Mouse (Mus musculus) G1E (cell line): ENCODE results near the gene Adam1b. TPM values are rescaled to one million over a fixed set of nuclear protein-coding genes. Genes with fewer than 3 reads are reported as not detected.
"Not testable (repeated sequence)": the region's sequence is repeated elsewhere in the genome, so short reads cannot be mapped to it uniquely, and the experiment has no call there.

Source experiments
- ATAC-seq: 2 replicates; pipeline ENCODE4 v1.8.0; 2016; ENCODE audit warnings: mild to moderate bottlenecking; ENCODE audit not compliant: insufficient number of reproducible peaks, poor library complexity, low FRiP score, severe bottlenecking; ENCODE audit errors: extremely low read depth
- DNase-seq: peaks from one replicate; pipeline ENCODE4 v3.0.0; 2012; ENCODE audit warnings: low spot score
- H3K27me3 ChIP-seq: 2 replicates; pipeline ENCODE4 v1.6.1; 2012; ENCODE audit warnings: mild to moderate bottlenecking, low read length, inconsistent platforms; ENCODE audit not compliant: insufficient read depth
- H3K36me3 ChIP-seq: replicated peaks from 2 replicates; pipeline ENCODE3; 2012; ENCODE audit warnings: mild to moderate bottlenecking, inconsistent platforms
- H3K4me1 ChIP-seq: 2 replicates; pipeline ENCODE4 v1.6.1; 2012; ENCODE audit warnings: low read depth, low read length, inconsistent platforms, mixed read lengths; ENCODE audit not compliant: insufficient read depth
- H3K4me3 ChIP-seq: 2 replicates; pipeline ENCODE4 v1.5.1; 2012; ENCODE audit warnings: low read depth, mild to moderate bottlenecking, inconsistent platforms, low read length, moderate library complexity, mixed read lengths
- H3K9me3 ChIP-seq: replicated peaks from 2 replicates; pipeline ENCODE4 v1.6.1; 2012; ENCODE audit warnings: inconsistent platforms
- CTCF ChIP-seq: IDR thresholded peaks from 2 replicates; pipeline ENCODE4 v1.5.1; 2012; ENCODE audit warnings: low read depth, low read length, inconsistent platforms, mixed read lengths
- GATA1 ChIP-seq: IDR thresholded peaks from 2 replicates; pipeline ENCODE4 v1.6.1; 2012; ENCODE audit warnings: borderline replicate concordance, low read length, inconsistent platforms, mixed read lengths
- GATA2 ChIP-seq: IDR thresholded peaks from 2 replicates; pipeline ENCODE4 v1.6.1; 2012; ENCODE audit warnings: low read depth, low read length, inconsistent platforms, borderline replicate concordance
- POLR2AphosphoS5 ChIP-seq: IDR thresholded peaks from 2 replicates; pipeline ENCODE4 v1.6.1; 2012; ENCODE audit warnings: low read depth, low read length, inconsistent platforms; ENCODE audit not compliant: insufficient replicate concordance
- TAL1 ChIP-seq: conservative IDR thresholded peaks from 2 replicates; pipeline ENCODE4 v1.6.1; 2012; ENCODE audit warnings: low read depth, low read length, inconsistent platforms, mixed read lengths
- polyA plus RNA-seq: library from polyadenylated mRNA; stranded (reverse); fragments of >175 nt; gene quantifications from 2 replicates; pipeline ENCODE4 v1.2.3, GENCODE M21; 2012
- total RNA-seq, 2 experiments: library from RNA; stranded (forward) in 1 of 2; stranded (reverse) in 1 of 2; fragments of 200-1000 nt in 1 of 2; fragments of >200 nt in 1 of 2; fragmentation: Nextera tagmentation in 1 of 2; gene quantifications; 2 replicates each; pipeline ENCODE4 v1.2.3; 2014 to 2017

Gene Adam1b
- total and polyA plus RNA-seq, 3 experiments: not detected

GRCm38 (mm10) chr5:121534521-121534920, 31.3 kb upstream of the Adam1b start:
- DNase-seq: no peak
- no peak; the same call in 1 of the 2 replicates for ATAC-seq
- H3K27me3 ChIP-seq: no peaks in the 10 kb centered on the region
- H3K4me1 ChIP-seq: peaks cover 8% of the 10 kb centered on the region; the same call in 1 of the 2 replicates
- H3K4me3 ChIP-seq: no peak overlapping the region
- no peak for TF ChIP-seq POLR2AphosphoS5
- TF ChIP-seq TAL1: no peak
- TF ChIP-seq GATA2: no peak
- no peak for TF ChIP-seq GATA1
- TF ChIP-seq CTCF: no peak; the same call in 1 of the 2 replicates
- peaks cover 97% of the 10 kb centered on the region for H3K36me3 ChIP-seq
- H3K9me3 ChIP-seq: no peaks in the 10 kb centered on the region

GRCm38 (mm10) chr5:121526961-121527360, 23.7 kb upstream of the Adam1b start:
- TF ChIP-seq GATA2 (no peak), TAL1 (no peak), CTCF (no peak), POLR2AphosphoS5 (no peak), GATA1 (no peak)
- ATAC-seq: no peak
- H3K9me3 ChIP-seq: no peaks in the 10 kb centered on the region

GRCm38 (mm10) chr5:121526526-121526925, 23.3 kb upstream of the Adam1b start:
- ATAC-seq: no peak
- H3K4me3 ChIP-seq: no peak overlapping the region

More at GRCm38 (mm10) chr5:121526961-121527360, 23.7 kb upstream of the Adam1b start:
- Histone ChIP-seq H3K36me3 (peaks cover 87% of the 10 kb centered on the region), H3K4me3 (no peak overlapping the region), H3K4me1 (no peaks in the 10 kb centered on the region), H3K27me3 (no peaks in the 10 kb centered on the region)
- no peak for DNase-seq

GRCm38 (mm10) chr5:121525774-121526450, 22.7 kb upstream of the Adam1b start:
- Histone ChIP-seq H3K27me3 (no peaks in the 10 kb centered on the region), H3K9me3 (no peaks in the 10 kb centered on the region), H3K4me3 (no peak overlapping the region), H3K4me1 (no peaks in the 10 kb centered on the region), H3K36me3 (peaks cover 87% of the 10 kb centered on the region)
- TF ChIP-seq POLR2AphosphoS5 (no peak), GATA2 (no peak), TAL1 (no peak), GATA1 (no peak), CTCF (no peak)
- no peak for DNase-seq
- ATAC-seq: no peak

More at GRCm38 (mm10) chr5:121526526-121526925, 23.3 kb upstream of the Adam1b start:
- TF ChIP-seq POLR2AphosphoS5 (no peak), CTCF (no peak), TAL1 (no peak), GATA2 (no peak), GATA1 (no peak)
- peaks cover 87% of the 10 kb centered on the region for H3K36me3 ChIP-seq
- no peaks in the 10 kb centered on the region for H3K27me3 ChIP-seq
- DNase-seq: no peak
- H3K4me1 ChIP-seq: no peaks in the 10 kb centered on the region
- H3K9me3 ChIP-seq: no peaks in the 10 kb centered on the region

- not testable (repeated sequence) for ATAC-seq, H3K9me3 ChIP-seq, H3K4me1 ChIP-seq, H3K27me3 ChIP-seq, H3K4me3 ChIP-seq, DNase-seq
- H3K36me3 ChIP-seq: peaks cover 56% of the 10 kb centered on the region
These were observed 16.5 kb upstream of the Adam1b start for GRCm38 (mm10) chr5:121519758-121520157.

GRCm38 (mm10) chr5:121518983-121519382, 15.7 kb upstream of the Adam1b start:
- no peak for TF ChIP-seq GATA2
- ATAC-seq: no peak
- Histone ChIP-seq H3K4me1 (peaks cover 3% of the 10 kb centered on the region), H3K36me3 (peaks cover 48% of the 10 kb centered on the region), H3K9me3 (no peaks in the 10 kb centered on the region), H3K27me3 (no peaks in the 10 kb centered on the region), H3K4me3 (no peak overlapping the region)
- DNase-seq: no peak

- TF ChIP-seq GATA2 (no peak), POLR2AphosphoS5 (no peak), TAL1 (no peak), CTCF (no peak), GATA1 (no peak)
- Histone ChIP-seq H3K9me3 (no peaks in the 10 kb centered on the region), H3K4me3 (no peak overlapping the region), H3K27me3 (peaks cover 18% of the 10 kb centered on the region), H3K36me3 (no peaks in the 10 kb centered on the region), H3K4me1 (no peaks in the 10 kb centered on the region)
- DNase-seq (no peak), ATAC-seq (no peak)
These were observed 6.8 kb upstream of the Adam1b start for GRCm38 (mm10) chr5:121510009-121510408.
